Mouse (Mus musculus): ENCODE data around the gene Ntng1. TPM values are rescaled to one million over a fixed set of nuclear protein-coding genes. Genes with fewer than 3 reads are reported as not detected.

The Ntng1 gene
- polyA plus RNA-seq (2014; fragmentation: Nextera tagmentation; extraction: Ambion mirVana): 18.0 and 22.5 TPM in 2 replicates

DNA sequence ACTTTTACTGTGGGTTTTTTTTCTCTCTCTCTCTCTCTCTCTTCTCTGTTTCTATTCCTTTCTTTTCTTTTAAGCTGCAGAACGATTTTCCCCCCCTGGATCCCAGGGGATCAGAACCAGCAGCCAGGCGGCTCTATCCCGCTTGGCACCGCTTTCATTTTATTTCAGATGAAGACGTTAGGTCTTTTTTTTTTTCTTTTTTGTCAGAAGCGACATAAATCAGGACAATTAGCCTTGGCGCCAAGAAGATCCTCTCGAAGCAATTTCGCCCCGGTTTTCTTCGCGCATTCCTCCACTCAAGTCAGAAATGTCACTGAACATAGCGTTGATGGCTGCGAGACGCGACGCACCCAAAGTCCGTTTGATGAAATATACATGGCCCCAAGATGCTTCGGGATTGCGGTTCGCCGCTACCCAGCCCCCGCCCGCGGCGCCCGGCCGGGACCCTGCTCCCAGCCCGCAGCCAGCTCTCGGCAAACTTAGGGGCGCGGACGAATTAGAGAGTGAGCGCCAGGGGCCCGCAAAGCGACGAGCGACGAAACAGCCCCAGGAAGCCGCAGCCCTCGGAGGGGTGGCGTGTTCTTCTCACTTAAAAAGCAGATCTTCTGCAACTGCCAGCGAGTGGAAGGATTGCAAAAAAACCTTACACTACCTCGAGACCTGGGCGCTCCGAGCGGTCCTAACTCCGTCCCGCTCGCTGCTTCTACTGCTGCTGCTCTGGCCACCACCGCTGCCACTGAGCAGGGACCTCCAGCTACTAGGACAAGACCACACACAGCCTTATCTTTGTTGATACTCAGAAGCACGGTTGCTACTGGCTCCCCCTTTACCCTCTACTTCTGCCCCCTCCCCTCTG is at the start of gene Ntng1:
Gene Ntng1 (minus strand): TSS at position 806 of the 856 bp plus-strand sequence.
- under 1% methylated on average over 52 of the region's 52 CpGs for WGBS

GRCm38 (mm10) chr3:110187401-110187948 is 43.7 kb upstream of the Ntng1 start:
- Histone ChIP-seq H3K9ac (replicated peaks; ENCODE audit: low read depth, low read length) (no peak overlapping the region), H3K4me2 (ENCODE audit: low read depth, low read length) (no peak overlapping the region), H3K27ac (ENCODE audit: low read depth, low read length) (no peak overlapping the region), H3K4me3 (ENCODE audit: low read depth, low read length) (no peak overlapping the region), H3K9me3 (ENCODE audit: control insufficient read depth, low read length) (no peaks in the 10 kb centered on the region), H3K27me3 (ENCODE audit: control insufficient read depth, insufficient read depth, low read length) (no peaks in the 10 kb centered on the region), H3K4me1 (ENCODE audit: control insufficient read depth, insufficient read depth, low read length) (no peaks in the 10 kb centered on the region), H3K36me3 (ENCODE audit: control insufficient read depth, insufficient read depth, low read length) (no peaks in the 10 kb centered on the region)
- WGBS: 88% methylated on average over 5 of the region's 5 CpGs
- ATAC-seq (ENCODE audit: low read depth): no peak

More for the DNA sequence above, at the start of gene Ntng1:
- H3K27me3 ChIP-seq (ENCODE audit: control insufficient read depth, insufficient read depth, low read length): 0 out of 2 replicates have a peak, but pooled peaks cover 5% of the 10 kb centered on the region
- 0 out of 2 replicates have a peak, but pooled peaks cover 2% of the 10 kb centered on the region for H3K4me1 ChIP-seq (ENCODE audit: control insufficient read depth, insufficient read depth, low read length)
- H3K36me3 ChIP-seq (ENCODE audit: control insufficient read depth, insufficient read depth, low read length): no peaks in the 10 kb centered on the region
- H3K9me3 ChIP-seq (ENCODE audit: control insufficient read depth, low read length): no peaks in the 10 kb centered on the region
- H3K9ac ChIP-seq (replicated peaks; ENCODE audit: low read depth, low read length): peak within 1 kb of the TSS; percentile 70
- ATAC-seq (ENCODE audit: low read depth): peak; percentile 61
- peak within 1 kb of the TSS; percentile 97 for H3K4me2 ChIP-seq (ENCODE audit: low read depth, low read length)
- peak within 1 kb of the TSS; percentile 60; the same call in 1 of the 2 replicates for H3K27ac ChIP-seq (ENCODE audit: low read depth, low read length)
- peak within 1 kb of the TSS; percentile 68 for H3K4me3 ChIP-seq (ENCODE audit: low read depth, low read length)

DNA sequence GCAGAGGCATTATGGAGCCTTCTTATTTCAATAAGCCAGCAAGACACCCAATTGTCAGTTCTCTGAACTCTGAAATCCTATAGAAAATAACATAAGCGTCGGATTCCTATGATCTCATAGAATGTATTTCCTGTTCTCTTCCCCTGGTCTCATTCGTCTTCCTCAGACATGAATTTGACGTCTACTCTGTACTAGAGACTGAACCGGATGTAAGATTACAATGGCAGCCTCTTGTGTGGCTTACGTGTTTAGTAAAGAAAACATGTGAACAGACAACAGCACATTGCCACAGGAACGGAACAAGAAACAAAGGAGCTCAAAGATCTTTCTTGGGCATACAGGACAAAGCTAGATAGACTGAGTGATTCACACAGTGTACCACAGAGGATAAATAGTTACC is 5.3 kb upstream of the Ntng1 start:
- Histone ChIP-seq H3K9me3 (ENCODE audit: control insufficient read depth, low read length) (no peaks in the 10 kb centered on the region), H3K4me1 (ENCODE audit: control insufficient read depth, insufficient read depth, low read length) (no peaks in the 10 kb centered on the region), H3K27ac (ENCODE audit: low read depth, low read length) (no peak overlapping the region), H3K36me3 (ENCODE audit: control insufficient read depth, insufficient read depth, low read length) (no peaks in the 10 kb centered on the region), H3K27me3 (ENCODE audit: control insufficient read depth, insufficient read depth, low read length) (0 out of 2 replicates have a peak, but pooled peaks cover 5% of the 10 kb centered on the region), H3K9ac (replicated peaks; ENCODE audit: low read depth, low read length) (no peak overlapping the region), H3K4me3 (ENCODE audit: low read depth, low read length) (no peak overlapping the region), H3K4me2 (ENCODE audit: low read depth, low read length) (no peak overlapping the region)
- no peak for ATAC-seq (ENCODE audit: low read depth)
- 76% methylated on average over 7 of the region's 7 CpGs for WGBS

DNA sequence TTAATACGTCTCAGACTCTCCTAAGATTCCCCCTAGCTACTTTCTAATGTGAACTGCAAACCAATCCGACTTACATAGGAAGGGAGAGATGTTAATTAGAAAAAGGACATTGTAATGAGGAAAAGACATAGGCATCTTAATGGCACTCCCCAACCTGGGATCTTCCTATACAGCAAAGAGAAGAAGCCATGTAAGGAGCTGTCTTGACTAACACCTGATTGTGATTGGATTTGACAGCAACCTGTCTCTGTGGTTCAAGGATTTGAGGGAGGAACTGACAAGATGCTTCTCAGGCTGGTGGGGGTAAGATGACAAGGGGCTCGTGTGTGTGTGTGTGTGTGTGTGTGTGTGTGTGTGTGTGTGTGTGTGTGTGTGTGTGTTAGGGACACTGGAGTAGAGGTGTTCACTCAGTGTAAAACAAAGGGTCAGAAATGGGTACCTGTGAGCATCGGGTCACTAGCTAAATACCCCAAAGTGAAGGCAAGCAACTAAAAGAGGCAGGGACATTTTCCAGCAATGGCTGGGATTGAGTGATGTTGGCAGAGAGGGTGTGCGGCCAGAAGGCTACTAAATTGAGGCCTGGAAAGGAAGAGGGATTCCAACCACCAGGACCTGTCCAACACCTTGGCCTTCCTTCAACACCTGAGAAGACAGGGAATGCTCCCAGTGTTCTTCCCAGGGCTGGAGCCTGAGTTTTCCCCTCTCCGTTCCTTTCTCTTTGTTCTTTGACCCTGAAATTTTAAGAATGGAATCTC is 667 bp upstream of the Ntng1 start:
- Histone ChIP-seq H3K9me3 (ENCODE audit: control insufficient read depth, low read length) (no peaks in the 10 kb centered on the region), H3K4me1 (ENCODE audit: control insufficient read depth, insufficient read depth, low read length) (0 out of 2 replicates have a peak, but pooled peaks cover 2% of the 10 kb centered on the region), H3K27me3 (ENCODE audit: control insufficient read depth, insufficient read depth, low read length) (0 out of 2 replicates have a peak, but pooled peaks cover 5% of the 10 kb centered on the region), H3K9ac (replicated peaks; ENCODE audit: low read depth, low read length) (no peak overlapping the region), H3K4me3 (ENCODE audit: low read depth, low read length) (peak overlapping the region; percentile 68; the same call in 1 of the 2 replicates), H3K4me2 (ENCODE audit: low read depth, low read length) (peak overlapping the region; percentile 97; the same call in 1 of the 2 replicates), H3K36me3 (ENCODE audit: control insufficient read depth, insufficient read depth, low read length) (no peaks in the 10 kb centered on the region), H3K27ac (ENCODE audit: low read depth, low read length) (no peak overlapping the region)
- 45% methylated on average over 6 of the region's 6 CpGs for WGBS
- no peak for ATAC-seq (ENCODE audit: low read depth)

DNA sequence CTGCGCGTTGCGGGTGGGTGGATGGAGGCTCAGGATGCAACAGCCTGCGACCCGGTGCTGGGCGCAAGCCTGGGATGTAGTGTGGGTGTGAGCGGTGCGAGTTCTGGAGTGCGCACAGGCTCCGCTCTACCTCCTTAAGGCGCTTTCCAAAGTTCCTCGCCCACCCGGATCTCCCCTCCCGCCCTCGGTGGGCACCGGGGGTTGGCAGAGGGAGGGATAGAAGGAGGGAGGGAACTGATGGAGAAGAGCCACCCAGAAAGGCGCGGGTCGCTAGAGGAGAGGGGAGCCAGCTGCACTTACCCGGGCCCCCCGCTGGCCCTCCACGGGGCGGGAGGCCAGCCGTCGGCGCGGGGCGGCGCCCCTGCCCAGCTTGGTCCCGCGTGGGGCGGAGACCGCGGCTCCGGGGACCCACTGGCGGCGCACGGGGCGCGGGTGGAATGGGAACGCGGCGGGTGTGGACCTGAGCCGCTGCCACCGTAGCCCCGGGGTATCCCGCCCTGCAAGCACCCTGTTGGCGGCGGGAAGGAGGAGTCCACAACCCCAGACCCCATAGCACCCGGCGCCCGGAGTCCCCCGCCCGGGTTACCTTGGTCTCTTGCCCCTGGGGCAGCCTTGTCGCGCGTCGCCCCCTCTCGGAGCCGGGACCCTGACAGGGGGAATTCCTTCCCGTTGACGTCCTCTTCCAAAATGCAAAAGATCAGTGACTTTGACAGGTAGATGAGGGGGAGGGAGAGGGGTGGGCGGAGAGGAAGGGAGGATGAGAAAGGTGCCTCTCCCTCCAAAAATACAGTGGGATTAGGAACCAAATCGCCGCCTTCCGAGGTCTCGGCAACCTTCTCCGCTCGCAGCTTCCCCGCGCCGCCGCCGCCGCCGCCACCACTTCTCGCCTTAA is 1.3 kb downstream of the Ntng1 start:
- H3K4me3 ChIP-seq (ENCODE audit: low read depth, low read length): peak overlapping the region; percentile 68
- H3K36me3 ChIP-seq (ENCODE audit: control insufficient read depth, insufficient read depth, low read length): no peaks in the 10 kb centered on the region
- 0 out of 2 replicates have a peak, but pooled peaks cover 5% of the 10 kb centered on the region for H3K27me3 ChIP-seq (ENCODE audit: control insufficient read depth, insufficient read depth, low read length)
- H3K9me3 ChIP-seq (ENCODE audit: control insufficient read depth, low read length): no peaks in the 10 kb centered on the region
- H3K4me2 ChIP-seq (ENCODE audit: low read depth, low read length): peak overlapping the region; percentile 97
- H3K9ac ChIP-seq (replicated peaks; ENCODE audit: low read depth, low read length): peak overlapping the region; percentile 70
- WGBS: under 1% methylated on average over 57 of the region's 77 CpGs
- H3K4me1 ChIP-seq (ENCODE audit: control insufficient read depth, insufficient read depth, low read length): 0 out of 2 replicates have a peak, but pooled peaks cover 2% of the 10 kb centered on the region
- peak; percentile 79 for ATAC-seq (ENCODE audit: low read depth)
- H3K27ac ChIP-seq (ENCODE audit: low read depth, low read length): peak overlapping the region; percentile 60; the same call in 1 of the 2 replicates

GRCm38 (mm10) chr3:110141351-110142302 is 2.2 kb downstream of the Ntng1 start:
- Histone ChIP-seq H3K36me3 (ENCODE audit: control insufficient read depth, insufficient read depth, low read length) (no peaks in the 10 kb centered on the region), H3K27ac (ENCODE audit: low read depth, low read length) (peak overlapping the region; percentile 60; the same call in 1 of the 2 replicates), H3K4me1 (ENCODE audit: control insufficient read depth, insufficient read depth, low read length) (0 out of 2 replicates have a peak, but pooled peaks cover 2% of the 10 kb centered on the region), H3K9me3 (ENCODE audit: control insufficient read depth, low read length) (no peaks in the 10 kb centered on the region), H3K4me3 (ENCODE audit: low read depth, low read length) (peak overlapping the region; percentile 68), H3K4me2 (ENCODE audit: low read depth, low read length) (peak overlapping the region; percentile 97), H3K9ac (replicated peaks; ENCODE audit: low read depth, low read length) (peak overlapping the region; percentile 70), H3K27me3 (ENCODE audit: control insufficient read depth, insufficient read depth, low read length) (0 out of 2 replicates have a peak, but pooled peaks cover 5% of the 10 kb centered on the region)
- 2% methylated on average over 13 of the region's 13 CpGs for WGBS
- ATAC-seq (ENCODE audit: low read depth): peak; percentile 47; the same call in 1 of the 2 replicates

- Histone ChIP-seq H3K9me3 (ENCODE audit: control insufficient read depth, low read length) (no peaks in the 10 kb centered on the region), H3K4me2 (ENCODE audit: low read depth, low read length) (no peak overlapping the region), H3K9ac (replicated peaks; ENCODE audit: low read depth, low read length) (no peak overlapping the region), H3K4me1 (ENCODE audit: control insufficient read depth, insufficient read depth, low read length) (peaks cover 5% of the 10 kb centered on the region), H3K27me3 (ENCODE audit: control insufficient read depth, insufficient read depth, low read length) (no peaks in the 10 kb centered on the region), H3K36me3 (ENCODE audit: control insufficient read depth, insufficient read depth, low read length) (no peaks in the 10 kb centered on the region), H3K27ac (ENCODE audit: low read depth, low read length) (no peak overlapping the region), H3K4me3 (ENCODE audit: low read depth, low read length) (no peak overlapping the region)
- 11% methylated on average over 1 of the region's 1 CpGs for WGBS
- ATAC-seq (ENCODE audit: low read depth): no peak
Observed at GRCm38 (mm10) chr3:110136115-110136514, 7.7 kb downstream of the Ntng1 start.
